Mouse (Mus musculus) forebrain, embryonic 16.5 days (tissue): ENCODE measurements around the gene Cd37. TPM values are rescaled to one million over a fixed set of nuclear protein-coding genes. Genes with fewer than 3 reads are reported as not detected.
"Not testable (repeated sequence)": the region's sequence is repeated elsewhere in the genome, so short reads cannot be mapped to it uniquely, and the experiment has no call there.

ENCODE experiments used
- ATAC-seq: fragments of 200-750 bp; cut with Nextera tagmentation; 2 replicates; pipeline ENCODE4 v1.8.0; 2017; ENCODE audit warnings: mild to moderate bottlenecking, moderate library complexity
- H3K27ac ChIP-seq: fragments of 300-500 bp; sonication (generic); 2 replicates; pipeline ENCODE4 v1.5.1; 2014; ENCODE audit warnings: low read length, control low read depth
- H3K27me3 ChIP-seq: fragments of 300-500 bp; sonication (generic); replicated peaks from 2 replicates; pipeline ENCODE4 v1.6.1; 2014; ENCODE audit warnings: low read length; ENCODE audit not compliant: control insufficient read depth, insufficient read depth
- H3K36me3 ChIP-seq: fragments of 300-500 bp; sonication (generic); 2 replicates; pipeline ENCODE4 v1.6.1; 2014; ENCODE audit not compliant: control insufficient read depth, insufficient read depth
- H3K4me1 ChIP-seq: fragments of 300-500 bp; sonication (generic); replicated peaks from 2 replicates; pipeline ENCODE4 v1.6.1; 2014; ENCODE audit warnings: low read length; ENCODE audit not compliant: control insufficient read depth, insufficient read depth
- H3K4me2 ChIP-seq: fragments of 300-500 bp; sonication (generic); 2 replicates; pipeline ENCODE4 v1.6.1; 2014; ENCODE audit warnings: mild to moderate bottlenecking, low read length, control low read depth
- H3K4me3 ChIP-seq: fragments of 300-500 bp; sonication (generic); replicated peaks from 2 replicates; pipeline ENCODE4 v1.5.1; 2014; ENCODE audit warnings: mild to moderate bottlenecking, low read length, control low read depth
- H3K9ac ChIP-seq: fragments of 300-500 bp; sonication (generic); replicated peaks from 2 replicates; pipeline ENCODE4 v1.6.1; 2014; ENCODE audit warnings: low read depth, low read length, control low read depth
- H3K9me3 ChIP-seq: fragments of 300-500 bp; sonication (generic); 2 replicates; pipeline ENCODE4 v1.6.1; 2016; ENCODE audit warnings: low read length; ENCODE audit not compliant: control insufficient read depth
- WGBS: fragments of 180-500 bp; shearing (Covaris S2); extraction: QIAGEN DNeasy Blood & Tissue Kit; methylation state at CpG from one replicate; pipeline ENCODE4 v1.1.7; 2014; 5-methylcytosine and 5-hydroxymethylcytosine counted together
- polyA plus RNA-seq: library from polyadenylated mRNA; unstranded; fragments of >200 nt; fragmentation: Nextera tagmentation; extraction: Ambion mirVana; gene quantifications from 2 replicates; pipeline ENCODE4 v1.2.1, GENCODE M21; 2015

The Cd37 gene
- polyA plus RNA-seq, 1 experiment from 2014 or later: 1.5 TPM

DNA sequence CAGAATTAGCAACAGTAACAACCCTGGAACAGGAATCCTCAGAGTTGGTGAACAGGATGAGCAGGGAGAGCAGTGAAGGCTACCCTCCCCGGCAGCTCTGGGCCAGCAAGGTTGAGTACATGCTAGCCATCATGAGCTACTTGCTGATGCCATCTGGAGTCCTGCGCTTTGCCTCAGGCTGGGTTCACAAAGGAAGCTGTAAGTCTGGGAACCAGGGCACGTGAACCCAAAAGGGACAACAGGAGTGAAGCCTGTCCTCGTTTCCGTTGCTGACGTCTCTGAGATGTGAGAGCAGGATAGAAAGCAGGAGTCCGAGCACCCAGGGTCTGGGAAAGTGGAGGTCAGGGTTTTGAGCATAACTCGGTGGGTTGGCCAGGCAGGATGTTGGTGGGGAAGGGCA, 20.4 kb upstream of the Cd37 start:
- H3K36me3 ChIP-seq: no peaks in the 10 kb centered on the region
- no peaks in the 10 kb centered on the region for H3K27me3 ChIP-seq
- no peak overlapping the region for H3K9ac ChIP-seq
- no peaks in the 10 kb centered on the region for H3K9me3 ChIP-seq
- no peak overlapping the region for H3K4me3 ChIP-seq
- no peak overlapping the region for H3K4me2 ChIP-seq
- H3K4me1 ChIP-seq: peaks cover 5% of the 10 kb centered on the region
- H3K27ac ChIP-seq: no peak overlapping the region
- no peak for ATAC-seq
- 86% methylated on average over 8 of the region's 8 CpGs for WGBS

DNA sequence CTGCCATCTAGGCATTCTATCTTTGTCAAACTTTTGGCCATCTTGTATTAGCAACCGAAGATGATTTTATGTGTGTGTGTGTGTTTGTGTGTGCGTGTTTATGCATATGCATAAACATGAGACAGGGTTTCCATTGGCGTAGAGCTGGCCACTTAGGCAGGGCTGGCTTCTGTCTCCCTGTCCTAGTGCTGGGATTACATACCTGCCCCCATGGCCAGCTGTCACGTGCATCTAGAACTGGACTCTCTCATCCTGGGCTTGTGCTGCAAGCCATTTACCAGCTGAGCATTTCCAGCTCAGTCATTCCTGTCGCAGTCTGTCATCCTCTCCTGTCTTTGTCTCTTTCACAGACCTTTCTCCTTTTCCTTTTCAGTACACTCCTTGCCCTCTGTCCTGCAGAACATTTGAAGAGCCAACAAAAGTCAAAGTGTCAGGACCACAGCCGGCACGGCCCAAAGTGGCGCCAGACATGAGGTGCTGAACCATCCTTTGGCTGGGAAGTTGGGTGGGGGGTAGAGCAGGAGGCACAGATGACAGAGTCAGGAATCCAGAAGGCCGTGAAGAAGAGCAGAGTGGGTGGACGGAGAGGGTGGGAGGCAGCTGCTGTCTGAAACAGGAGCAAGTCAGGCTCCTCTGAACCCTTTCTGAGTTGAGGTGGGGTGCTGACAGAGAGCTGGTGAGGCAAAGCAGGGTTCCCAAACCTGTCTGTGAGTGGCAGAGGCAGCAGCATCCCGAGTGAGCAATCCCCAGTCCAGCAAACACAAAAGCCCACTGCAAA, 18.3 kb upstream of the Cd37 start:
- WGBS: 66% methylated on average over 11 of the region's 11 CpGs
- H3K9ac ChIP-seq: no peak overlapping the region
- no peaks in the 10 kb centered on the region for H3K36me3 ChIP-seq
- no peak overlapping the region for H3K4me3 ChIP-seq
- H3K27me3 ChIP-seq: no peaks in the 10 kb centered on the region
- no peak overlapping the region for H3K4me2 ChIP-seq
- no peak for ATAC-seq
- H3K4me1 ChIP-seq: peaks cover 2% of the 10 kb centered on the region; the same call in 1 of the 2 replicates
- H3K9me3 ChIP-seq: no peaks in the 10 kb centered on the region
- H3K27ac ChIP-seq: no peak overlapping the region

DNA sequence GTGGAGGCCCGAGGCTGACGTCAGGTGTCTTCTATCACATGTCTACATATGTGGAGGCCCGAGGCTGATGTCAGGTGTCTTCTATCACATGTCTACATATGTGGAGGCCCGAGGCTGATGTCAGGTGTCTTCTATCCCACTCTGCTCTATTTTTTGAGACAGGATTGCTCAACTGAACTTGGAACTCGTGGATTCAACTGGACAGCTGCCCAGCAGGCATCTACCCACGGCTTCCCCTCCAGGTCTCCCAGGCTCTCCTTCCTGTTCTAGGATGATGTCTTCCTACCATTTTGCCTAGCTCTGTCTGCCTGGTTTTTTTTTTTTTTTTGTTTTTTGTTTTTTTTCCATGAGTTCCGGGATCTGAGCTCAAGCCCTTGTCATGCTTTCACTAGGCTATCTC, 16.9 kb upstream of the Cd37 start:
- not testable (repeated sequence) for H3K27me3 ChIP-seq, H3K36me3 ChIP-seq
- 86% methylated on average over 5 of the region's 7 CpGs for WGBS

GRCm38 (mm10) chr7:45253806-45254205, 14.9 kb upstream of the Cd37 start:
- Histone ChIP-seq H3K36me3 (no peaks in the 10 kb centered on the region), H3K27me3 (no peaks in the 10 kb centered on the region), H3K4me1 (no peaks in the 10 kb centered on the region), H3K9ac (no peak overlapping the region), H3K4me2 (no peak overlapping the region), H3K9me3 (no peaks in the 10 kb centered on the region), H3K27ac (no peak overlapping the region), H3K4me3 (no peak overlapping the region)
- WGBS: 92% methylated on average over 8 of the region's 8 CpGs
- no peak for ATAC-seq

More for the DNA sequence above, 16.9 kb upstream of the Cd37 start:
- not testable (repeated sequence) for H3K9me3 ChIP-seq, H3K4me3 ChIP-seq, H3K4me1 ChIP-seq, ATAC-seq, H3K27ac ChIP-seq, H3K9ac ChIP-seq, H3K4me2 ChIP-seq

DNA sequence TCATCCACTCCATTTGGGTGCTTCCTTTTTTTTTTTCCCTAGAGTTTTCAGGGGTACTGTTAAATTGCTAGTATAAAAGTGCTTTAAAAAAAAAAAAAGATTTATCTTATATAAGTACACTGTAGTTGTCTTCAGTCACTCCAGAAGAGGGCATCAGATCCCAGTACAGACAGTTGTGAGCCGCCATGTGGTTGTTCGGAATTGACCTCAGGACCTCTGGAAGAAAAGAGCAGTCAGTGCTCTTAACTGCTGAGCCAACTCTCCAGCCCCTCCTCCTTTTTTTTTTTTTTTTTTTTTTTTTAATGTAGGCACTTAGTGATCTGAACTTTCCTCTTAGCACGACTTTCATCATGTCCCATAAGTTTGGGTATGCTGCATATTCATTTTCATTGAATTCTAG, 8.8 kb upstream of the Cd37 start:
- no peak overlapping the region for H3K4me2 ChIP-seq
- WGBS: 38% methylated on average over 3 of the region's 3 CpGs
- no peaks in the 10 kb centered on the region for H3K36me3 ChIP-seq
- no peak overlapping the region for H3K4me3 ChIP-seq
- no peaks in the 10 kb centered on the region for H3K4me1 ChIP-seq
- H3K9ac ChIP-seq: no peak overlapping the region
- H3K27me3 ChIP-seq: no peaks in the 10 kb centered on the region
- no peak overlapping the region for H3K27ac ChIP-seq
- H3K9me3 ChIP-seq: no peaks in the 10 kb centered on the region
- ATAC-seq: no peak

DNA sequence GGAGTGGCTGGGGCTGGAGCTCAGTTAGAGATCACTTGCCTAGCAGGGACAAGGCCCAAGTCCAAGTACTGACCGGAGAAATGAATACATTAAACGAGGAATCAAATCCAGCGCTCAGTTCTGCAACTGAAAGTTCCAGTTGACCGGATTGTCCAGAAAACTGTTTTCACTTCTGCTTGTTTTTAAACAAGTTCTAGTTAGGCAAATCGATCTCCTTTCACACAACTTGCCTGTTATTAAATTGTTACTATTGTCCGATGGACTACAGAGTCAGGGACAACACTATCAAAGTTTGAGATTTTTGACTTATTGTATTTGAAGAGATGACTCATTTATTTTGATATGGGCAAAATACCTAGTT, 2.5 kb upstream of the Cd37 start:
- H3K9ac ChIP-seq: no peak overlapping the region

GRCm38 (mm10) chr7:45240633-45241388, 1.9 kb upstream of the Cd37 start, which contains the start of gene Slc6a16:
Slc6a16 (plus strand) TSS chr7:45241085.
- peak; percentile 62 for ATAC-seq
- WGBS: 11% methylated on average over 53 of the region's 53 CpGs

More for the DNA sequence above, 2.5 kb upstream of the Cd37 start:
- peak overlapping the region; percentile 47 for H3K4me3 ChIP-seq
- peak overlapping the region; percentile 80 for H3K4me2 ChIP-seq
- 79% methylated on average over 6 of the region's 6 CpGs for WGBS
- peaks cover 18% of the 10 kb centered on the region for H3K27me3 ChIP-seq
- H3K4me1 ChIP-seq: peaks cover 10% of the 10 kb centered on the region
- no peak for ATAC-seq
- no peaks in the 10 kb centered on the region for H3K9me3 ChIP-seq
- no peaks in the 10 kb centered on the region for H3K36me3 ChIP-seq
- H3K27ac ChIP-seq: no peak overlapping the region

DNA sequence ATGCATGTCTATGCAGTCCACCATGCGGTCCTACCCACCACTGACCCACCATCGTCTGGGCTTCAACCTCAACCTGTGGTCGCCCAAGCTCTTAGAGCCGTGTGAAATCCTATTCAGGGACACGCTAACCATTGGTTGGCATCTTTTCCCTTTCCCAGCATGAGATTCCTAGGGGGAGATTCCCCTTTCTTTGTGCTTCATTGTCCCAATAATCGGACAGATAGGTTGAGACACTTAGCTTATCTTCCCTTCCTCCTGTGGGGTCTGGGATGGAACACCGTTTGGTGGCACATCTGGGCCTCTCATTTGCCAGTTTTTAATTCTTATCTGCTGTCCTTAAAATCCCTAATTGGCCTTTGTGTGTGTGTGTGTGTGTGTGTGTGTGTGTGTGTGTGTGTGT, 1.2 kb upstream of the Cd37 start:
- WGBS: 62% methylated on average over 7 of the region's 7 CpGs

More at GRCm38 (mm10) chr7:45240633-45241388, 1.9 kb upstream of the Cd37 start, which contains the start of gene Slc6a16:
- peaks cover 10% of the 10 kb centered on the region for H3K4me1 ChIP-seq
- peak within 1 kb of the TSS; percentile 61 for H3K9ac ChIP-seq
- H3K27me3 ChIP-seq: peaks cover 18% of the 10 kb centered on the region
- H3K4me2 ChIP-seq: peak within 1 kb of the TSS; percentile 80
- no peak within 1 kb of the TSS for H3K27ac ChIP-seq
- no peaks in the 10 kb centered on the region for H3K9me3 ChIP-seq
- H3K36me3 ChIP-seq: no peaks in the 10 kb centered on the region
- peak within 1 kb of the TSS; percentile 47 for H3K4me3 ChIP-seq

More for the DNA sequence above, 1.2 kb upstream of the Cd37 start:
- Histone ChIP-seq H3K27ac (no peak overlapping the region), H3K9ac (no peak overlapping the region), H3K9me3 (no peaks in the 10 kb centered on the region), H3K27me3 (peaks cover 18% of the 10 kb centered on the region), H3K4me1 (peaks cover 11% of the 10 kb centered on the region), H3K36me3 (no peaks in the 10 kb centered on the region), H3K4me2 (peak overlapping the region; percentile 80), H3K4me3 (no peak overlapping the region)
- no peak for ATAC-seq
